Mouse (Mus musculus): ENCODE measurements at regions not wholly inside any gene's neighbourhood (a gene's known extent, or its start where the extent isn't known, plus 50 kb on each side); places are given as distances from the start of the nearest gene placed in this dataset.

- TF ChIP-seq POLR2A (IDR thresholded peaks at IDR 0.05; ENCODE audit: low read depth, low read length) (no peak), CTCF (conservative IDR thresholded peaks at IDR 0.05; ENCODE audit: insufficient read depth, insufficient read length, low read depth, low read length) (no peak)
These were observed 117.3 kb downstream of the Arl4a start for GRCm38 (mm10) chr12:39920466-39920913.
